Mouse (Mus musculus): ENCODE measurements around the gene Gpsm3. TPM values are rescaled to one million over a fixed set of nuclear protein-coding genes. Genes with fewer than 3 reads are reported as not detected.

Gpsm3 gene
- total RNA-seq, 2 experiments from 2014 or later = 2.3 to 2.6 TPM

DNA sequence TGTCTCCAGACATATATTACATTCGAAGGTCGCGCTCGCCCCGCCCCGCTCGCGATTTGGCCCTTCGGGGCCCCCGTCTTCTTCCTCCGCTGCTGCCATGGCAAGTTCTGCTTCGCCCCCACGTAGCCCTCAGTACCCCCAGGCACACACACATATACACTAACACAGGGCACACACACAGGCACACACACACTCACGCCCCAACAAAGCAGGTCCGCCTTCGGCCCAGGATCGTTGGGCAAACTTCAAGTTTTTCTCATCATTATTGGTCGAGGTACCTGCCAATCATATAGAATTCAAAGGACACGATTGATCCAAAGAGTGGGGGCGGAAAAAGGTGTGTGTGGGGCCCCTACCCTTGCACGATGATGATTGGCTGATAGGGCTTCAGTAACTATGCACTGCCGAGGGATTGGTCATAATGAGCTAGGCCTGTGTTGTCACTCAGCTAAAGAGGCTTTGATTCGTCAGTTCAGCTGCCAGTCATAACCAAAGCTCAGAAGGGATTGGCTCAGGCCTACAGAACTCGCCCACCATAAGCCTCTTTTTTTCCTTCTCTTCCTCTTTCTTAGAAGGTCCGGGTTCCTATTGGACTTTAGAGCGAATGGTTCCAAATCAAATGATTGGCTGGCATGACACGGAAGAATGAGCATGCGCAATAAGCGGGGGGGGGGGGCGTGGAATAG is 13.9 kb downstream of the Gpsm3 start, which contains the start of gene Rnf5:
TSS of gene Rnf5 (minus strand) at position 316 of the 686 bp plus-strand sequence.
- peak; percentile 99 for DNase-seq

DNA sequence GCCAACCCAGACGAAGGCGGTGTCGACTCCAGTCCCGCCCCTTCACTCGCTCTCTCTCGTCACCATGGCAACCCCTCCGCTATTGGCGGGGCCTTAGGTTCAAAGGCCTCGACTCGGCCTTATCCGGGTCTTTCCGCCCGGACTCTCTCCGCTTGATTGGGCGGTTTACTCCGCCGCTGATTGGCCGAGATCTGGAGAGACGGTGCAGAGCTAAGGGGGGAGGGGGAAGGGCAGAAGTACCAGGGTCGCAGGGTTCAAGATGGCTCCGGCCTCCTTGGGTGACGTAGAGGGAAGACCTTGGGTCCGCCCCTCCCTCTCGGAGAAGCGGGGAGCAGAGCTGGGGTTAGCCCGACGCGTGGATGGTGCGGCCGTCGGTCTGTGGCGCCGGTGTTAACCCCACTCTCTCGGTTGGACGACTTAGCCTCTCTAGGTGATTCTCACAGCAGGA is 14.5 kb downstream of the Gpsm3 start, which contains the start of gene Agpat1:
TSS of gene Agpat1 (plus strand) at position 202 of the 448 bp plus-strand sequence.
- DNase-seq = peak; percentile 99

DNA sequence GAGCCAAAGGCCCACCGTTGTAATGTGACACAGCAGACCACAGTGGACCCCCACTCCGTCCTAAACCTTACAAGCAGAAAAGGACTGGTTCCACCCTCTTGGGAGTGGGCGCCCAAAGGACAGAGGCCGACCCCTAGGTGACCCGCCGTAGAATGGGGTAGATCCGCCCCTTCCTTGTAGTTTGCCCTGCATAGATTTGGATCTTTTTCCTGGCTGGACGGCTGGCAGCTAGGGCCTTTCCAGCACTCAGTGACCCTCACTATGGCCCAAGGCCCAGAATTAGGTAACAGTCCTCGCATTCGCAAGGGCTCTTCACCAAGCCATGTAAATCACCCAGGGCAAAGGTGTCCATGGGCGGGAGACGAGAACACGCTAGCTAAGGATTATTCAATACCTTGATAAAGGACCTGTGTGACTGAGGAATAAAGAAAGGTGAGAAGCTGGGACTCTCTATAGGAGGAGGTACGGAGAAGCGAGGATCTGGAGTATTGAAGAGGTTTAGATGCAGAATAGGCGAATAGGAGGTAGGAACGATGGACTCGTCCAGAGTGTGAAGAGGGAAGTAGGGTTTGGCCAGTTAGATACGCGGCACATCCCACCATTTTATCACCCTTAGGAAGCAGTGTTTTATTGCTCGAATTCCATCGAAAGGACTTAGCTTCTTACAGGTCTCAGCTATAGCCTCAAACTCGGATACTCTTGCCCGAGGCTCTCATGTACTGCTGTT is 15.1 kb downstream of the Gpsm3 start:
- DNase-seq = peak; percentile 65

DNA sequence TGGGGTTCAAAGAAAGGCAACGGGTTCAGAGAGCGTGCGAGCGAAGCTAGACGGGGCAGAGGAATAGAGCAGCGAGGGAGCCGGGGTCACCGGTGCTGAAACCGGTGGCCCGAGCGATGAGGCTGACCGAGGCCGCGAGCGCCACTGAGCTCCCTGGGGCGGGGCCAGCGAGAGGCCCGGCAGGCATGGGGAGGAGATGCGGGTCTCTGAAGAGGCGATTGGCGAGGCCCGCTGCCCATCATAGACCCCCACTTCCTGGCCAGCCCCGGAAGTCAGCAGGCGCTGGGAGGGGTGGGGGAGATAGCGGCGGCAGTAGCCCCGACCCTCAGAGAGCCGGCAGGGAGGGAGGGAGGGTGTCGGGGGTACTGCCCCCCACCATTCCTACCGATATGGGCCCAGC is 16.0 kb downstream of the Gpsm3 start:
- DNase-seq = peak; percentile 97

DNA sequence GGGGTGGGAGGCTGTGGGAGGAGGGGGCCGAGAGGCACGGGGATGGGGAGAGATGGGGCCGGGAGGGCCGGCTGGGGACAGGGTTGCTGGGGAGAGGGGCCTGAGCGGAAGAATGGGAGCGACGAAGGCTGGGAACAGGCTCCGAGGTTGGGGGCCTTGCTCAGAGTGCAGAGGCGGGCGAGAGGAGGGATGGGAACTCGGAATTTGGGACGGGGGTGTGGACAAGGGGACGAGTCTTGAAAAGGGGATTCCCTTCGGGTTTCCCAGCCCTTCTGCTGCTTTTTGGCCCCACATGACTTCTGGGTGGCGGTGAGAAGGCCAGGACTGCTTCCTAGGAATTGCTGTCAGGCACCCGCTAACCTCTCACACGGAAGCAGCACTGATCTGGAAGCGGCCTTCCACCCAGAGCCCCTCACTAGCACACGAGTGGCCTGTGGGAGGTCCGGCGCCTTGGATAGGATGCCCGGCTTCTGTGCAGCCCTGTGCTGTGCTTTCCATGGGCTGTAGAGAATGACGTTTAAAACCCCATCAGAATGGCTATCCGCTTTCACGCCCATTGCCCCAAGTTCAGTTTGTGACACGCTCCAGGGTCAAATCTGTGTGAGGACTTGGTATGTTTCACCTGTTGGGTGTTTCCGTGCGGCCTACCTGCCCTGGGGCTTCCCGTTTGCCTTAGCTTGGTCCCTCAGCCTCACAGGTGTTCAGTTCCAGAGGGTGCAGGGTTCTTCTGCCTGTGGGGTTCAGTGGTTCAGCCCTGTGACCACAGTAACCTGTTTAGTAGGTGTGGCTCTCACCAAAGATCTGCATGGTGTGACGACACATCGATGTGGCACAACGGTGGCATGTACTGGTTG is 16.8 kb downstream of the Gpsm3 start:
- no peak for DNase-seq

DNA sequence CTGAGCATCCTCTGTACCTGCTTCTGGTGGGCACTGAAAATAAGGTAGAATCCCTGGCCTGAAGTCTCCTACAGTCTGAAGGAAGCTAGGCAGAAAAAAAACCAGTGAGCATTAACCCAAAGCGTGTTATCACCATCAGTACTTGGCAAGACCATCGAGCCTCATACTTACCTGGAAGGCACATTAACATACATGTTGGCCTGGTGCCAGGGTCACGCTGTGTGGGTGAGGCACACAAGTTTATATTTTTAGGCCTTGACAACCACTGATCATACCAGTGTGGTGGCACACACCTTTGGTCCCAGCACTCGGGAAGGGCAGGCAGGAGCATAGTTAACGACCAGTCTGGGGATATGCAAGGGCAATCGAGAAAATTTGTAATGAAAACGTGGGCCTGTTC is 18.4 kb downstream of the Gpsm3 start:
- DNase-seq = no peak

DNA sequence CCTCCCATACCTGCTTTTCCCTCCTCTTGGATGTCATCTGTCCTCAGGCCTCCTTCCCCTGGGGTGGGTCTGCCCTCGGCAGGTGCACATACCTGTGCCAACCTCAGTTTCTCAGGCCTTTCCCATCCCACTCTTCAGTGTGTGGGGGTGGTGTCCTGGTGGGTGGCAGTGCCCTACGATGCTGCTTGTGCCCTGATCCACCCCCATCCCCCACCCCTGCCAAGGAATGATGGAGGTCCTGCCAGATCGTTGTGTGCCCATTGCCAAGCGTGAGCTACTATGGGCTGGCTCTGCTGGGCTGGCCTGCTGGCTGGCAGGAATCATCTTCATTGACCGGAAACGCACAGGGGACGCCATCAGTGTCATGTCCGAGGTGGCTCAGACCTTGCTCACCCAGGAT is 21.4 kb downstream of the Gpsm3 start:
- DNase-seq = no peak

DNA sequence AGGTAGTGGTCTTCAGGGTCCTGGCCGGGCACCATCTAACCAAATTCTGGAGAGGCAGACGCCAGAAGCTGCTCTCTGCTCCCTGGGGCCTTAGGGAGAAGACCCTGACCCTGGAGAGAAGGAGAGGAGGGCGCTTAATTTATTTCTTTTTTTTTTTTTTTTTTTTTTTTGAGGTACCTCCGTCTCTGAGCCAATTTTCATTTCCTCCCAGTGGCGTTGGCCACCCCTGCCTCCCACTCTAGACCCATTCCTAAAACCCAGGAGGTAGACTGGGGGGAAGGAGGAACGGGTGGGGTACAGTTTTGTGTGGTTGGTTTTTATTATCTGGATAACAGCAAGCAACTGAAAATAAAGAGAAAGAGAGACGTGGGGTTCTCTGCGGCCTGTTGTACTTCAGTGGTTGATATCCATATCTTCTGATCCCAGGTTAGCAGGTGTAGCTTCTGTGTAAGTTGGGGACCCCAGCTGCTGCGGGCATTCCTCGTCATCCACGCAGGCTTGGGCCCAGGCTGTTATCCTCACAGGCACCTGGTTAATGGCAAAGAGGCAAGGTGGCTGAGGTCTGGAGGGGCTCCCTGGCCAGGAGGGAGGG is 23.5 kb downstream of the Gpsm3 start:
- DNase-seq = no peak

DNA sequence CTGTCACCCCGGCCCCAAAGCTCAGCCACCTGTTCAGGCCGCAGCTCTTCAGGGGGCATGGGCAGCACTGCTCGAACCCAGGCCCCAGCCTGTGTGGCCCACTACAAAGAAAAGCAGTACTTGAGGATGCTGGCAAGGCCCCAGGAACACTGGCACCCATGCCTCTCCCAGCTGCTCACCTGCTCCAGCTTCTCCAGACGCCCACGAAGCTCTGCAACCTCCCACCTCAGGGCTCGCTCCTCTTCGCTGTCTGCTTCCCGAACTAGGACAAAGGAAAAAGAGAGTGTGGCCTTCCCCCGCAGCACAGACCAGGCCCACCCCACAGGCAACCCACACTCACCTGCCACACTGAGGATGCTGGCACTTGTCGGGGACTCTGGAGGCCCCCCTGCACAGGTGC is 24.2 kb downstream of the Gpsm3 start:
- no peak for DNase-seq

DNA sequence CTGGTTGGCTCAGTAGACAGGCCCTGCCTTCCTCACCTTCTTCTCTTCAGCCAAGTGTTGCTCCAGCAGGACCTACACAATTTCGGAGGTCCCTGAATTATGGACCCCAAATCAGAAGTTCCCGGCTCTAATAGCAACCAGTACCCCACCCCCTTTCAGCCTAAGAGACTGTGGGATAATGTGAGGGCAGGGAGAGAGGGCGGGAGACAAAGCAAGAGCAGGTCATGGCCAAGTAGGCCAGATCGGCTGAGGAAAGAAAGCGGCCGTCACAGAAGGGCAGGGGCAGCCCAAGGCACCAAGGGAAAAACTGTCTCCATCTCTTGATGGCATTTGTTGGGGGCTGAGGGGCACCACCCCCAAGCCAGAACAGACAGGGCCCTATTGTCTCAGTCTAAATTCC is 26.3 kb downstream of the Gpsm3 start, which contains the start of gene Egfl8:
TSS of gene Egfl8 (minus strand) at position 101 of the 400 bp plus-strand sequence.
- DNase-seq = no peak

DNA sequence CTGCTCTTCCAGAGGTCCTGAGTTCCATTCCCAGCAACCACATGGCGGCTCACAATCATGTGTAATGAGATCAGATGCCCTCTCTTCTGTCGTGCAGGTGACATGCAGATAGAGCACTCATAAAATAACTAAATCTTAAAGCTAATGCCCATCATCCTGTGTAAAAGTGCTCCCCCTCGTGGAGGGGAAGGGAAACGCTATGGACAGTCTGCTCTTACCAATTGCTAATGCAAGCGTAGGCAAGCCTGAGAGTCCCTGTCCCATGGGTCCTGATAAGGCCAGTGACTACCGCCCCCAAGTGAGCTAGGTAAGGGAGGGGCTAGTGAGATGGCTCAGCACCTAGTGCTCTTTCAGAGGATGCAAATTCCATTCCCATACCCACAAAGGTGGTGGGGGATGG is 29.4 kb downstream of the Gpsm3 start:
- DNase-seq = no peak

DNA sequence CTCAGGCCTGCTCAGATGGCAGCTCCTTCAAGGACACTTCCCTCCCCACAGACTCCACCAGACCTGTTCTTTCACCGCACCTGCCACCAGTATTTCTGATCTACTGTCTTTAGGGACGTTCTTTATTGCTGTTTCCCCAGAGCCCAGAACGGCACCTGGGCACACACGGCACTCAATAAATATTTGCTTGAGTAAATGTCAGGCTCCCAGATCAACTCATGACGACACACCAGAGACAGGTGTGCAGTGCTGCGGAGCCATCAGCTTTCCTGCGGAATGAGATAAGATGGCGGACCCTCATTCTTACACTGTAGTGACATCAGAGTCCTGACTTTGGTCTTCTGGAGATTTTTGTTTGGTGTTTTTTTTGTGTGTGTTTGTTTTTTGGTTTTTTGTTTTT is 31.4 kb downstream of the Gpsm3 start:
- DNase-seq = no peak

DNA sequence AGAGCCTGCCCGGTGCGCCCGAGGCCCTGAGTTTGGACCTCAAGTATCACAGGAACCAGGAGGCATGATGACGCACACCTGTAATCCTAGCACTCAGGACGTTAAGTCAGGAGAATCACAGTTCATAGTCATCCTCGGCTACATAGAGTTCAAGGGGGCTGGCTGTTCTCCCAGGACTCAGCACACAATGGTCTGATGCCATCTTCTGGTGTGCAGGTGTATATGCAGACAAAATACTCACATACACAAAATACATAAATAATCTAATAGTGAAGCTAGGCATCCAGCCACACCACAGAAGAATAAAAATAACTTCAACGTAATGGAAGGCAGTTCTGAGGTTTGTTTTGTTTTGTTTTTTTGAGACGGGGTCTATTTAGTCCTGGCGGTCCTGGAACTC is 33.6 kb downstream of the Gpsm3 start:
- no peak for DNase-seq

DNA sequence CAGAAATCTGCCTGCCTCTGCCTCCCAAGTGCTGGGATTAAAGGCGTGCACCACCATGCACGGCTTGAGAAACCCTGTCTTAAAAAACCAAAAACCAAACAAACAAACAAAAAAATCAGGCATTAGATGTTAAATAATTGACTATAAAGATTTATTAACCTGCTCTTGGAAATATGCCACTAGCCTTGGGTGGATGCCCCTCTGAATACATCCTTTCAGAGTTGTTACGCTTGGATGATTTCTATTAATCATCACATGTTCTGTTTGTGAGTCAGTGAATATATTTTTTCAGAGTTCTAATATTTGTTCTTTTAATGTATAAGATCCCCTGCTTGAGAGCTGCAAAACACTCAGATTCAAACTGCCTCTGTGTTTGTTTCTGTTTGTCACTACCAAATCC is 35.4 kb downstream of the Gpsm3 start:
- DNase-seq = no peak

DNA sequence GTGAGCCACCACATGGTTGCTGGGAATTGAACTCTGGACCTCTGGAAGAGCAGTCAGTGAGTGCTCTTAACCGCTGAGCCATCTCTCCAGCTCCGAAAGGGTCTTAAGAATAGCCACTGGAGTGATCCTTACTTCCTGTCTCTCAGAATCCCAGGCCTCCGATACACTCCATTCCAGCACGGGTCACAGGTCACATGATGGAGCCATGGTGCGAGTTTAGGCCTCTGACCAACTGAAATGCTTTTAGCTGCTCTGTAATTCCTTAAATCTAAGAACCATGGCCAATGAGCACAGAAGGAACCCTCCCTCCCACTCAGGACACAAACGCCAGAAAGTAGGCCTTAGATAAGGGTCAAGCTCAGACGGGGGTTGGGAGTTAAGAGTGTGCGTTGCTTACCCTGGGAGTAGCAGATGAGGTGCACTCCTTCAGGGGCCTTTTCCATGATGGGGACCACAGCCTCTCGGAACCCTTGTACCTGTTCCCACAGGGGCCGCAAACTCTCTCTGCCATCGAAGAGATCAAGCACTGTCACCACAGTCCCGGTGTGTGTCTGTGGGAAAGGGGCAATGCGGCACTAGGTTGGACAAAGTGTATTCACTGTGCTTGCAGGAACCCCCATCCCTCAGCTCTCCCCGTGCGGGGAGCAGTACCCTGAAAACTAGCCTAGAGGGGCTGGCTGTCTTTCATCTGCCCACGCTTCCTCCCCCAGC is 36.6 kb downstream of the Gpsm3 start:
- no peak for DNase-seq

DNA sequence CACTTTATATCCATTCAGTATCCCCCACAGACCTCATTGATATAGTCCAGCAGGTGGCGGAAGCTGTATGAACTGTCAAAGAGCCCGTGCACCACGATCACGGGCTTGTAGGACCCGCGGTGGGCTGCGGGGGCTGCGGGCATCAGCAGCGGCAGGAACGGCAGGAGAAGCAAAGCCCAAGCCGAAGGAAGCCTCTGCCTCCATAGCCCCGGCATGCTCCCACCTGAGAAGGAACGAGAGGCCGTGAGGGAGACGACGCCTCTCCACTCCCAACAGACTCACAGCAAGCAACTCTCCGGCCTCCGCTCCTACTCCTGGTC is 37.1 kb downstream of the Gpsm3 start:
- no peak for DNase-seq

DNA sequence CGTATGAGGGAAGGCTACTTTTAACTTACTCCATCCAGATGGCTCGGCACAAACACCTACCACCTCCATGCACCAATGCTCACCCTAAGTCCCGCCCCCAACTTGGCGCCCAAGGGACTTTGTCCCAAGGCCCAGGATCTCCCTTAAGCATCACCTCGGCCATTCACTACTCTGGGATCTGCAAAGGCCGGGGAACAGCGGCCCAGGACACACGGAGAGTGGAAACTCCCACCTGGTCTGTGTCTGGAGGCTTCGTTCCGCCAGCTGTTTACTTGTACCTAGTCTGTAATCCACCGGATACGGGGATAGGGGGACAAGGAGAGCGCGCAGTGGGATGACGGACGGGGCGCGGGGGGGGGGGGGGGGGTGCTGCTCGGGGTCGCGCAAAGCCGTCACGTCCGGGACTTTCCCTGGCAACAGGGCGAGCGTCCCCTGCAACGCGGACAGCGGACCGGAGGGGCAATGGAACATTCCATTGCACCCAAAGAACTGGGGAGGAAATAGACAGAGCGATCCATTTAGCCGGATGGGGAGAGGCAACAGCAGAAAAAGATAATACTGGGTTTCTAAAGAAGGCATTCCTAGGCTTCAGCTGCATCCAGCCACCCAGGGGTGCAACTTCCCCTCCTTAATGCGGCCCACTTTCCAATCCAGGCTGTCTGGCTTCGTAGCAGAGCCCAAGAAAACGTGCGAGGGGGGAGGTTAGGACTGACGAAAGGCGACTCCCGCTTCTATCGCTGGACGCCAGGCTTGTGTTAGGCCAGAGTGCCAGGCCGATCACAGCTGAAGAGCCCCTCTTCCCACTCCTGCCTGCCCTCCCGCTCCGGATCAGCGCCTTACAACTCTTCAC is 37.7 kb downstream of the Gpsm3 start:
- DNase-seq = peak; percentile 85

DNA sequence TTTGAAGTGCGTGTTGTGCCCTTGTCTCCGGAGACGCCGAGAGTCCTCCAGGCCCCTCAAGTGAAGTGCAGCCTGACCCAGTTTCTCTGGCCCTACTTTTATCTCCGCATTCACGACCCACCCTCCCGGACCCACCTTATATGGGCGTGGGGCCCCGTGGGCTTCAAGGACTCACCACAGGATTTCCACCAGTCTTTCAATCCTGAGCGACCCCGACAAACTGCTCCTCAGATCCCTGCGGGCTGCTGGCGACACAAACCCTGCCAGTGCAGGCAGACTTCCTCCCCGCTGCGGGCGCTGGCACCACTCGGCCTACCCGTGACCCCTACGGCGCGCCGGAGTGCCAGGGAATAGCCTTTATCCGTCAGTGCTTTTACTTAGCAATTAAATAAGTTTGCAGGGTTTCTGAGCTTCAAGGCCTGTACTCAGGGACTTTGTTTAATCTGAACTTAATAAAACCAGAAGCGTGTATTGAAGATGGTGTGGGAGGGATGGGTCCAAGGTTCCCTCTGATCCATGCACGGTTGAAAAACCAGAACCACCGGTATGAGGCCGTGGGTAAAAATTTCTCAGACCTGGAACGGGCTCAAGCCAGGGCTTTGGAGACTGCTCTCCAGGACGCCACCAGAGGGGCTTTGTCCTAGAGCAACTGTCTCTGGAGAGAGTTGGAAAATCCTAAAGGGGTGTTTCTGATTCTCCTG is 38.5 kb downstream of the Gpsm3 start, which contains the start of gene Ppt2:
TSS of gene Ppt2 (minus strand) at position 568 of the 701 bp plus-strand sequence.
- no peak for DNase-seq

DNA sequence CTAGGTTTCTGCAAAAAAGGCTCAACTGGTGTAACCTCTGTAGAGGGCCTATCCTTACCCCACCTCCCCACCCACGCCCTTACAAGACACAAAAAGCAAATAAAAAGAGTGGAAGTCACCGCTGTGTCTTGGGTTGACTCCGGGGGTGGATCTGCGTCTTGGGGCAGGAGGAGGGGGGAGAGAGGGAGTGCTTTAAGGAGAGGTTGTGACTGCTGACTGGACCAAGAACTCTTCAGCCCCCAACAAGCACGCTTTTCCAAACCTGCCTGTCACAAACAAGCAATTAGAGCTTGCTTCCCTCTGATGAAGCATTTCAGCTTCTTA is 39.0 kb downstream of the Gpsm3 start:
- no peak for DNase-seq

DNA sequence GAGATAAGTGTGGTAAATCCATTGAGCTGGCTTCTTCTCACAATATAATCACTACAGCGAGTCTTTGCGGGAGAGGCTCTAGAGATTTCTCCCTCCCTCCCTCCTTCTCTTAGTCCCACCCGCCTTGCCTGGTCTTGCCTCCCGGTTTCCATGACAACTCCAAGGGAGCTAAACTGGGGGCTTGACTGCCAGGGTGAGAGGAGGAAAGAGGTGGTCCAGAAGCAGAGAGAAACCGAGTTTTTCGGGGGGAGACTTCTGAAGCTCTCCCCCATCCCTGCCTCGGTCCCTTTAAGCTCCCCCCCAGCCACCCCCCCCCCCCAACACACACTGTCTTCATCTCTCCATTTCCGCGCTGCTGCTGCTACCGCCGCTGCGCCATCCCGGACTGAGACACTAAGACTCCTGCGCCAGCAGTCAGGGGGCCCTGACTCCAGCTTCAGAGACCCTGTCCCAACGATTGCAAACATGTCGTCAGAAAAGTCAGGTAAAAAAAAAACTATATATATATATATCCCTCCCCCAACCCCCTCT is 39.7 kb downstream of the Gpsm3 start, which contains the start of gene Prrt1:
TSS of gene Prrt1 (plus strand) at position 313 of the 531 bp plus-strand sequence.
- DNase-seq = no peak
